Mouse (Mus musculus) ES-Bruce4 (cell line): ENCODE data around the gene Mark4. TPM values are rescaled to one million over a fixed set of nuclear protein-coding genes. Genes with fewer than 3 reads are reported as not detected.

Experiments
- H3K27ac ChIP-seq: 2 replicates; pipeline ENCODE4 v1.5.1; 2012; ENCODE audit warnings: low read length, inconsistent platforms; ENCODE audit not compliant: insufficient read depth
- H3K27me3 ChIP-seq: 2 replicates; pipeline ENCODE4 v1.6.1; 2012; ENCODE audit warnings: mild to moderate bottlenecking, low read length, inconsistent platforms; ENCODE audit not compliant: control insufficient read depth, poor library complexity, insufficient read depth, severe bottlenecking
- H3K36me3 ChIP-seq: 2 replicates; pipeline ENCODE4 v1.6.1; 2012; ENCODE audit warnings: inconsistent platforms, mild to moderate bottlenecking, low read length, moderate library complexity; ENCODE audit not compliant: control insufficient read depth, poor library complexity, insufficient read depth, severe bottlenecking
- H3K4me1 ChIP-seq: one replicate; pipeline ENCODE4 v1.8.1; 2011; ENCODE audit warnings: low read length; ENCODE audit not compliant: control insufficient read depth, insufficient read depth
- H3K4me3 ChIP-seq: 2 replicates; pipeline ENCODE4 v1.5.1; 2011; ENCODE audit warnings: low read depth, mild to moderate bottlenecking, low read length
- H3K9ac ChIP-seq: 2 replicates; pipeline ENCODE4 v1.6.1; 2012; ENCODE audit warnings: low read depth, mild to moderate bottlenecking, inconsistent platforms; ENCODE audit not compliant: poor library complexity, severe bottlenecking
- H3K9me3 ChIP-seq: replicated peaks from 2 replicates; pipeline ENCODE4 v1.6.1; 2012; ENCODE audit warnings: mild to moderate bottlenecking, low read length, inconsistent platforms; ENCODE audit not compliant: control insufficient read depth, poor library complexity, insufficient read depth, severe bottlenecking
- CTCF ChIP-seq: IDR thresholded peaks from one replicate; pipeline ENCODE4 v1.8.1; 2011; ENCODE audit warnings: low read depth, low read length
- EP300 ChIP-seq: IDR thresholded peaks from 2 replicates; pipeline ENCODE4 v1.6.1; 2011; ENCODE audit warnings: low read depth, low read length; ENCODE audit not compliant: insufficient read depth
- POLR2A ChIP-seq: IDR thresholded peaks from one replicate; pipeline ENCODE4 v1.8.1; 2011; ENCODE audit warnings: low read length; ENCODE audit not compliant: insufficient read depth
- polyA plus RNA-seq: library from polyadenylated mRNA; stranded (reverse); fragments of >200 nt; gene quantifications from 2 replicates; pipeline ENCODE4 v1.2.4, GENCODE M21; 2011; ENCODE audit warnings: low read depth; ENCODE audit not compliant: missing spikeins, insufficient read depth, insufficient read length

The Mark4 gene
- polyA plus RNA-seq, 1 experiment: 33.3 TPM

DNA sequence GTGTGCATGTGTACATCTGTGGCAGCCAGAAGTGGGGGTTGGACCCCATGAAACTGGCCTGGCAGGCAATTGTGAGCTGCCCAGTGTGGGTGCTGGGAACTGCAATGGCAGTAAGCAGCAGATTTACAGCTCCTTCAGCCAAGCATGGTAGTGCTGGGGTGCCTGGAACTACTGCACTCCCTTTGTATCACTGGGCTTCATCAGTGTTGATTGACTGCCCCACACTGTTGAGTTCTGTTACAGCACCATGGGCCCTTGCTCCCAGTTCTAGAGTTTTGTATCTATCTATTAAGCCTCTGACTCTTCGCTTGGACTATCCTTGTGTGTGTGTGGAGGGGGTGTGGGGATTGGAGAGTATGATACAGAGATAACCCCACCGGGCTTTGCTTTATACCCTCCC, 18.5 kb upstream of the Mark4 start:
- Histone ChIP-seq H3K27me3 (no peaks in the 10 kb centered on the region), H3K9ac (no peak overlapping the region), H3K4me3 (no peak overlapping the region), H3K9me3 (no peaks in the 10 kb centered on the region), H3K36me3 (no peaks in the 10 kb centered on the region), H3K4me1 (no peaks in the 10 kb centered on the region), H3K27ac (no peak overlapping the region)
- TF ChIP-seq EP300 (no peak), CTCF (peak; percentile 8)

DNA sequence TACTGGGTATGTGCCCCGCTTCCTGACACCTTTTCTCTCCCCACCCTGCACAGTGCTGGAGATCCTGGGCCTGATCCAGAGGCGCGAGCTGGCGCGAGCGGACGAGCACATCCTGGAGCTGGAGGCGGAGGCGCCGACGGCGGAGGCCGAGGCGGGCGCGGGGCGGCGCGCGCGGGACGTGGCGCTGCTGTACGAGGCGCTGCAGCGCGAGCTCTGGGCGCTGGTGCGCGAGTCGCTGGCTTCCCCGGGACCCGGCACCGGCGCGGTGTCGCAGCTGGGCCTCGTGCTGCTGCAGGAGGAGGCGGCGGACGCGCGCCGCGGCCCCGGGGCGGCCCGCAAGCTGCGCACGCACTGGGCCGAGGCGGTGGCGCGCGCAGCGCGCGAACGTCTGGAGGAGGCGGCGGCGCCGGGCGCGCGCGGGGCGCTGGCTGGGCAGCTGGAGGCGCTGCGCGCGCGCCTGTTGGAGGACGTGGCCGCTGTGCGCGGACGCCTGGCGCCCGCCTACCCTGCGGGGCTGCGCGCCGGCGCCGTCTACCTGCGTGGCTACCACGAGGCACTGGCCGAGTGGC, 15.3 kb upstream of the Mark4 start:
- no peak for TF ChIP-seq POLR2A
- no peak for TF ChIP-seq EP300
- no peak for TF ChIP-seq CTCF
- Histone ChIP-seq H3K4me1 (no peaks in the 10 kb centered on the region), H3K9me3 (no peaks in the 10 kb centered on the region), H3K36me3 (no peaks in the 10 kb centered on the region), H3K27me3 (no peaks in the 10 kb centered on the region), H3K27ac (no peak overlapping the region), H3K9ac (peak overlapping the region; percentile 62), H3K4me3 (peak overlapping the region; percentile 56)

DNA sequence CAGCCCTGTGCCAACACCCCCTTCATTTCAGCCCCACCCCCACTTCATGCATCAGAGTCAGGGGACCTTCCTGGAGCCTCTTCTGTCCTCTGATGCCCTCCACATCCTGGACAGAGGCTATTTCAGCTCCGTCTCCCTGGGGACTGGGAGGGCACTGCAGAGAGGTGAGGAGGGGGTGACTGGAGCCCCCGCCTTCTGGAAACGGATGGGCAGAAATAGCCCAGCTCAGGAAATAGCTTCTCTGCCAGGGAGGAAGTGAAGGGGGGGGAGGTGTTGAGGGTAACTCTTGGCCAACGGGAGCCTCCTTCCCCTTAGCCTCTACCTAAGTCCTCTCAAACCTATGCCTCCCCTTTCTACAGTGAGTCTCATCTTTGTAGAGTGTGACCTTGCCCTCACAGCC, 13.8 kb upstream of the Mark4 start:
- no peaks in the 10 kb centered on the region for H3K36me3 ChIP-seq
- no peaks in the 10 kb centered on the region for H3K27me3 ChIP-seq
- H3K9me3 ChIP-seq: no peaks in the 10 kb centered on the region
- no peak overlapping the region for H3K27ac ChIP-seq
- H3K4me3 ChIP-seq: no peak overlapping the region
- no peak for TF ChIP-seq EP300
- no peak for TF ChIP-seq POLR2A
- no peak for TF ChIP-seq CTCF
- no peak overlapping the region for H3K9ac ChIP-seq
- peaks cover 4% of the 10 kb centered on the region for H3K4me1 ChIP-seq

DNA sequence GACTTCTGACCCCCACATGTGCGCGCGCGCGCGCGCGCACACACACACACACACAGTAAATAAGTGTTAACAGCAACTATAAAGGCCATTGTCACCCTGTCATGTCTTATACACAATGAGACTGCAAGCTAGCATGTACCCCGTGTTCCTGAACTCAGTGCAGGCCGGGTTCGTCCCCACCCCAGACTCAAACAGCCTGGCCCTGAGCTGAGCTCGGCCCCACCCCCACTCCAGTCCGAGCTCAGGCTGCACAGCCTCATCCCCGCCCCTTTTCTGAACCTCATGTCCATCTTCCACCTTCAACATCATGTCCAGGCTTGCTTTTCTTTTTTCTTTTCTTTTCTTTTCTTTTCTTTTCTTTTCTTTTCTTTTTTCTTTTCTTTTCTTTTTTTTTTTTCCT, 11.7 kb upstream of the Mark4 start:
- TF ChIP-seq POLR2A: no peak
- no peak for TF ChIP-seq CTCF
- no peak for TF ChIP-seq EP300
- H3K27me3 ChIP-seq: no peaks in the 10 kb centered on the region
- H3K4me1 ChIP-seq: peaks cover 4% of the 10 kb centered on the region
- no peaks in the 10 kb centered on the region for H3K36me3 ChIP-seq
- H3K27ac ChIP-seq: no peak overlapping the region
- H3K9me3 ChIP-seq: no peaks in the 10 kb centered on the region
- H3K9ac ChIP-seq: no peak overlapping the region
- H3K4me3 ChIP-seq: no peak overlapping the region

DNA sequence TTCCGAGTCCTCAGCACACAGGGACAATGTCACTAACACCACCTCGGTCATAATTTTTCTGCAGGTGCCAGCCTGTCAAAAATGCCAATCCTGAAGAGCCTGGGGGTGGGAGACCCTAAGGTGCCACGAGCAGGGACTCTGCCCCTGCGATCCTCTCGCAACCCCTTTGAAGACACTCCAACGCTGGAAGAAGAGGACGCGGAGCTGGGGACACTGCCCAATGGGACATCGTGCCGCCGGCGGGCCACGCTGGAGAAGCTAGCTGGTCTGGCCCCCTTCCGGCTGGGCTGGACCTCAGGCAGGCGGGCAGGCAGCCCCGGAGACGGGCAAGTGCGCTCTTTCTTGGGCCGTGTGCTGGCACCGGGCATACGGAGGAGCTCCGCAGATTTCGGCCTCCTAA, 10.8 kb upstream of the Mark4 start:
- Histone ChIP-seq H3K4me1 (peaks cover 4% of the 10 kb centered on the region), H3K9ac (peak overlapping the region; percentile 49), H3K9me3 (no peaks in the 10 kb centered on the region), H3K27ac (no peak overlapping the region), H3K4me3 (peak overlapping the region; percentile 22), H3K36me3 (no peaks in the 10 kb centered on the region), H3K27me3 (no peaks in the 10 kb centered on the region)
- TF ChIP-seq EP300 (no peak), POLR2A (no peak), CTCF (no peak)

DNA sequence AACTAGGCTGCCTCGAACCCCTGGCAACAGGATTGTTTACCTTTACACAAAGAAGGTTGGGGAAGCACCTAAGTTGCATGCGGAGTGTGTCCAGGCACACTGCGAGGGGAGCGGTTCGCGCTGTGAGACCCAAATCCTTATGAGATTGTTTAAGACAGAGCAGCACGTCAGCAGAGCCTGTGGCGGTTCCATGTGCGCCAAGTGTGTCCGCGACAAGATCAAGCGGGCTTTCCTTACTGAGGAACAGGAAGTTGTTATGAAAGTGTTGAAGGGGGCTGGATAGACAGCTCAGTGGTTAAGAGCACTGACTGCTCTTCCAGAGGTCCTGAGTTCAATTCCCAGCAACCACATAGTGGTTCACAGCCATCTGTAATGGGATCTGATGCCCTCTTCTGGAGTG, 9.7 kb upstream of the Mark4 start:
- Histone ChIP-seq H3K36me3 (no peaks in the 10 kb centered on the region), H3K27ac (no peak overlapping the region), H3K9ac (no peak overlapping the region), H3K4me3 (no peak overlapping the region), H3K9me3 (no peaks in the 10 kb centered on the region), H3K4me1 (peaks cover 4% of the 10 kb centered on the region), H3K27me3 (no peaks in the 10 kb centered on the region)
- TF ChIP-seq CTCF: no peak
- TF ChIP-seq POLR2A: no peak
- TF ChIP-seq EP300: no peak
